Mouse (Mus musculus) ovary, adult 2 months (tissue): ENCODE measurements around the gene Olfr904. TPM values are rescaled to one million over a fixed set of nuclear protein-coding genes. Genes with fewer than 3 reads are reported as not detected.

ENCODE experiments used
- polyA plus RNA-seq: library from polyadenylated mRNA; depleted of rRNA; stranded (reverse); fragments of >200 nt; gene quantifications from 2 replicates; pipeline ENCODE4 v1.2.3, GENCODE M21; 2012; rRNA removed

The Olfr904 gene
- polyA plus RNA-seq, result not detected in 2 replicates

GRCm38 (mm10) chr9:38462844-38463243, at the start of gene Olfr904:
Gene Olfr904, plus strand, starts transcription at chr9:38463144.

GRCm38 (mm10) chr9:38429155-38429554, 33.8 kb upstream of the Olfr904 start, which contains the start of gene Olfr901:
Gene Olfr901, plus strand, starts transcription at chr9:38429455.

GRCm38 (mm10) chr9:38447352-38447751, 15.6 kb upstream of the Olfr904 start, which contains the start of gene Olfr902:
Gene Olfr902, plus strand, starts transcription at chr9:38447652.

GRCm38 (mm10) chr9:38470807-38471206, 7.9 kb downstream of the Olfr904 start, which contains the start of gene Olfr905:
Gene Olfr905, plus strand, starts transcription at chr9:38471107.

GRCm38 (mm10) chr9:38486785-38487184, 23.8 kb downstream of the Olfr904 start, which contains the start of gene Olfr906:
Gene Olfr906, plus strand, starts transcription at chr9:38487085.

GRCm38 (mm10) chr9:38495501-38495900, 32.6 kb downstream of the Olfr904 start, which contains the start of gene Olfr907:
Gene Olfr907, plus strand, starts transcription at chr9:38495801.

Other genes with a start within 250 kb of the Olfr904 start
- not detected in 2 replicates for gene Olfr894, start 245.1 kb upstream of the Olfr904 start, polyA plus RNA-seq
- gene Olfr143, start 210.4 kb upstream of the Olfr904 start, polyA plus RNA-seq, result not detected in 2 replicates
- not detected in 2 replicates for gene Olfr895, start 195.3 kb upstream of the Olfr904 start, polyA plus RNA-seq
- gene Olfr896-ps1, start 172.0 kb upstream of the Olfr904 start, polyA plus RNA-seq, result not detected in 2 replicates
- not detected in 2 replicates for gene Olfr25, start 134.1 kb upstream of the Olfr904 start, polyA plus RNA-seq
- gene Olfr898, start 114.7 kb upstream of the Olfr904 start, polyA plus RNA-seq, result not detected in 2 replicates
- gene Olfr250, start 96.2 kb upstream of the Olfr904 start, polyA plus RNA-seq, result not detected in 2 replicates
- gene Olfr251, start 86.1 kb upstream of the Olfr904 start, polyA plus RNA-seq, result not detected in 2 replicates
- gene Olfr147, start 61.4 kb upstream of the Olfr904 start, polyA plus RNA-seq, result not detected in 2 replicates
- not detected in 2 replicates for gene Olfr901, start 33.7 kb upstream of the Olfr904 start, polyA plus RNA-seq
- not detected in 2 replicates for gene Olfr902, start 15.5 kb upstream of the Olfr904 start, polyA plus RNA-seq
- not detected in 2 replicates for gene Olfr905, start 8.0 kb downstream of the Olfr904 start, polyA plus RNA-seq
- not detected in 2 replicates for gene Olfr906, start 23.9 kb downstream of the Olfr904 start, polyA plus RNA-seq
- gene Olfr907, start 32.7 kb downstream of the Olfr904 start, polyA plus RNA-seq, result not detected in 2 replicates
- gene Olfr911-ps1, start 58.4 kb downstream of the Olfr904 start, polyA plus RNA-seq, result not detected in 2 replicates
- not detected in 2 replicates for gene Olfr910, start 74.7 kb downstream of the Olfr904 start, polyA plus RNA-seq
- gene Olfr912, start 117.0 kb downstream of the Olfr904 start, polyA plus RNA-seq, result not detected in 2 replicates
- gene Olfr913, start 129.6 kb downstream of the Olfr904 start, polyA plus RNA-seq, result not detected in 2 replicates
- not detected in 2 replicates for gene Olfr914, start 142.0 kb downstream of the Olfr904 start, polyA plus RNA-seq
- not detected in 2 replicates for gene Olfr916, start 196.7 kb downstream of the Olfr904 start, polyA plus RNA-seq
- not detected in 2 replicates for gene Olfr917, start 202.7 kb downstream of the Olfr904 start, polyA plus RNA-seq
- not detected in 2 replicates for gene Olfr918, start 211.5 kb downstream of the Olfr904 start, polyA plus RNA-seq
- not detected in 2 replicates for gene Olfr919, start 240.5 kb downstream of the Olfr904 start, polyA plus RNA-seq